Mouse (Mus musculus): ENCODE measurements around the gene Amt. TPM values are rescaled to one million over a fixed set of nuclear protein-coding genes. Genes with fewer than 3 reads are reported as not detected.
"Not testable (repeated sequence)": the region's sequence is repeated elsewhere in the genome, so short reads cannot be mapped to it uniquely, and the experiment has no call there.

The Amt gene
- polyA plus RNA-seq, 1 experiment from 2014 or later: 22.3 TPM

- H3K36me3 ChIP-seq: peaks cover 19% of the 10 kb centered on the region
- no peak overlapping the region for H3K9ac ChIP-seq
- H3K4me1 ChIP-seq: no peaks in the 10 kb centered on the region; the same call in 1 of the 2 replicates
- ATAC-seq (ENCODE audit: insufficient read depth, low FRiP score, low read depth): no peak
- no peak overlapping the region for H3K4me3 ChIP-seq (replicated peaks)
- WGBS: 76% methylated on average over 2 of the region's 2 CpGs
- H3K27ac ChIP-seq: no peak overlapping the region
- H3K9me3 ChIP-seq: no peaks in the 10 kb centered on the region
- no peak overlapping the region for H3K4me2 ChIP-seq
- H3K27me3 ChIP-seq (replicated peaks): no peaks in the 10 kb centered on the region
These were observed 21.8 kb downstream of the Amt start for GRCm38 (mm10) chr9:108318462-108318861.

GRCm38 (mm10) chr9:108322054-108322453 lies 25.4 kb downstream of the Amt start:
- 89% methylated on average over 7 of the region's 7 CpGs for WGBS
- H3K4me2 ChIP-seq; H3K4me1 ChIP-seq; H3K9me3 ChIP-seq; H3K36me3 ChIP-seq; H3K27me3 ChIP-seq (replicated peaks); ATAC-seq (ENCODE audit: insufficient read depth, low FRiP score, low read depth); H3K4me3 ChIP-seq (replicated peaks); H3K27ac ChIP-seq; H3K9ac ChIP-seq: not testable (repeated sequence)

- Histone ChIP-seq H3K4me3 (replicated peaks) (no peak overlapping the region), H3K4me1 (no peaks in the 10 kb centered on the region; the same call in 1 of the 2 replicates), H3K4me2 (no peak overlapping the region), H3K9ac (no peak overlapping the region), H3K27me3 (replicated peaks) (no peaks in the 10 kb centered on the region), H3K27ac (no peak overlapping the region), H3K9me3 (no peaks in the 10 kb centered on the region), H3K36me3 (peaks cover 26% of the 10 kb centered on the region)
- WGBS: 73% methylated on average over 1 of the region's 1 CpGs
- no peak for ATAC-seq (ENCODE audit: insufficient read depth, low FRiP score, low read depth)
These were observed 28.1 kb downstream of the Amt start for GRCm38 (mm10) chr9:108324784-108325183.

GRCm38 (mm10) chr9:108325811-108326210 lies 29.2 kb downstream of the Amt start:
- H3K4me1 ChIP-seq: no peaks in the 10 kb centered on the region
- H3K36me3 ChIP-seq: peaks cover 31% of the 10 kb centered on the region
- H3K4me2 ChIP-seq: no peak overlapping the region
- no peaks in the 10 kb centered on the region for H3K9me3 ChIP-seq
- WGBS: 100% methylated on average over 2 of the region's 2 CpGs
- no peaks in the 10 kb centered on the region for H3K27me3 ChIP-seq (replicated peaks)
- ATAC-seq (ENCODE audit: insufficient read depth, low FRiP score, low read depth): no peak
- H3K4me3 ChIP-seq (replicated peaks): no peak overlapping the region
- no peak overlapping the region for H3K27ac ChIP-seq
- H3K9ac ChIP-seq: no peak overlapping the region

- Histone ChIP-seq H3K36me3 (peaks cover 27% of the 10 kb centered on the region), H3K9me3 (no peaks in the 10 kb centered on the region), H3K27me3 (replicated peaks) (no peaks in the 10 kb centered on the region), H3K9ac (no peak overlapping the region), H3K4me1 (peaks cover 18% of the 10 kb centered on the region), H3K4me3 (replicated peaks) (0 out of 2 replicates have a peak overlapping the region, but pooled peaks have one; percentile 60), H3K27ac (peak overlapping the region; percentile 93), H3K4me2 (peak overlapping the region; percentile 64)
- WGBS: 64% methylated on average over 10 of the region's 10 CpGs
- no peak for ATAC-seq (ENCODE audit: insufficient read depth, low FRiP score, low read depth)
These were observed 41.3 kb downstream of the Amt start for GRCm38 (mm10) chr9:108337848-108338550.

- 26% methylated on average over 6 of the region's 6 CpGs for WGBS
- H3K36me3 ChIP-seq: peaks cover 22% of the 10 kb centered on the region
- H3K27ac ChIP-seq: peak overlapping the region; percentile 93
- peak overlapping the region; percentile 64 for H3K4me2 ChIP-seq
- H3K4me1 ChIP-seq: peaks cover 18% of the 10 kb centered on the region
- peak overlapping the region; percentile 60; the same call in 1 of the 2 replicates for H3K4me3 ChIP-seq (replicated peaks)
- no peak overlapping the region for H3K9ac ChIP-seq
- no peak for ATAC-seq (ENCODE audit: insufficient read depth, low FRiP score, low read depth)
- H3K9me3 ChIP-seq: no peaks in the 10 kb centered on the region
- no peaks in the 10 kb centered on the region for H3K27me3 ChIP-seq (replicated peaks)
These were observed 41.9 kb downstream of the Amt start for GRCm38 (mm10) chr9:108338551-108338885.

GRCm38 (mm10) chr9:108338886-108339781 lies 42.5 kb downstream of the Amt start, which contains the start of gene Gpx1:
TSS of gene Gpx1 (plus strand) at chr9:108338903.
- WGBS: under 1% methylated on average over 49 of the region's 49 CpGs
- no peaks in the 10 kb centered on the region for H3K9me3 ChIP-seq

GRCm38 (mm10) chr9:108339886-108340257 lies 43.2 kb downstream of the Amt start:
- 7% methylated on average over 20 of the region's 20 CpGs for WGBS
- peak overlapping the region; percentile 93 for H3K27ac ChIP-seq

More at GRCm38 (mm10) chr9:108338886-108339781, 42.5 kb downstream of the Amt start, which contains the start of gene Gpx1:
- ATAC-seq (ENCODE audit: insufficient read depth, low FRiP score, low read depth): peak; percentile 95
- Histone ChIP-seq H3K9ac (peak within 1 kb of the TSS; percentile 55), H3K4me3 (replicated peaks) (peak within 1 kb of the TSS; percentile 60), H3K4me2 (peak within 1 kb of the TSS; percentile 64), H3K27ac (peak within 1 kb of the TSS; percentile 93), H3K4me1 (peaks cover 18% of the 10 kb centered on the region), H3K27me3 (replicated peaks) (no peaks in the 10 kb centered on the region), H3K36me3 (peaks cover 17% of the 10 kb centered on the region)

GRCm38 (mm10) chr9:108340258-108341138 lies 43.8 kb downstream of the Amt start:
- H3K27me3 ChIP-seq (replicated peaks): no peaks in the 10 kb centered on the region
- H3K36me3 ChIP-seq: peaks cover 3% of the 10 kb centered on the region
- H3K4me2 ChIP-seq: peak overlapping the region; percentile 64
- ATAC-seq (ENCODE audit: insufficient read depth, low FRiP score, low read depth): peak; percentile 64
- H3K9ac ChIP-seq: peak overlapping the region; percentile 55; the same call in 1 of the 2 replicates
- WGBS: 48% methylated on average over 10 of the region's 10 CpGs
- peak overlapping the region; percentile 93 for H3K27ac ChIP-seq
- H3K4me1 ChIP-seq: peaks cover 18% of the 10 kb centered on the region
- no peaks in the 10 kb centered on the region for H3K9me3 ChIP-seq
- peak overlapping the region; percentile 60 for H3K4me3 ChIP-seq (replicated peaks)

More at GRCm38 (mm10) chr9:108339886-108340257, 43.2 kb downstream of the Amt start:
- Histone ChIP-seq H3K4me3 (replicated peaks) (peak overlapping the region; percentile 60), H3K27me3 (replicated peaks) (no peaks in the 10 kb centered on the region), H3K4me2 (peak overlapping the region; percentile 64), H3K4me1 (peaks cover 18% of the 10 kb centered on the region), H3K36me3 (peaks cover 9% of the 10 kb centered on the region), H3K9ac (peak overlapping the region; percentile 55), H3K9me3 (no peaks in the 10 kb centered on the region)
- ATAC-seq (ENCODE audit: insufficient read depth, low FRiP score, low read depth): no peak

GRCm38 (mm10) chr9:108341139-108341475 lies 44.5 kb downstream of the Amt start:
- Histone ChIP-seq H3K4me2 (peak overlapping the region; percentile 64; the same call in 1 of the 2 replicates), H3K36me3 (no peaks in the 10 kb centered on the region), H3K9me3 (no peaks in the 10 kb centered on the region), H3K27me3 (replicated peaks) (no peaks in the 10 kb centered on the region), H3K4me3 (replicated peaks) (peak overlapping the region; percentile 60; the same call in 1 of the 2 replicates), H3K9ac (no peak overlapping the region), H3K27ac (peak overlapping the region; percentile 93), H3K4me1 (peaks cover 18% of the 10 kb centered on the region)
- ATAC-seq (ENCODE audit: insufficient read depth, low FRiP score, low read depth): no peak
- 75% methylated on average over 5 of the region's 5 CpGs for WGBS

GRCm38 (mm10) chr9:108341801-108342200 lies 45.1 kb downstream of the Amt start:
- Histone ChIP-seq H3K4me3 (replicated peaks) (0 out of 2 replicates have a peak overlapping the region, but pooled peaks have one; percentile 1), H3K4me2 (peak overlapping the region; percentile 10; the same call in 1 of the 2 replicates), H3K9me3 (no peaks in the 10 kb centered on the region), H3K27me3 (replicated peaks) (no peaks in the 10 kb centered on the region), H3K4me1 (peaks cover 18% of the 10 kb centered on the region), H3K36me3 (no peaks in the 10 kb centered on the region), H3K9ac (no peak overlapping the region), H3K27ac (peak overlapping the region; percentile 93)
- no peak for ATAC-seq (ENCODE audit: insufficient read depth, low FRiP score, low read depth)
